Mouse (Mus musculus) adrenal gland, postnatal 25 days (tissue): ENCODE measurements around the gene Tmem53. TPM values are rescaled to one million over a fixed set of nuclear protein-coding genes. Genes with fewer than 3 reads are reported as not detected.

Experiments
- DNase-seq: peaks from one replicate; pipeline ENCODE4 v3.0.0; 2021; ENCODE audit warnings: mixed read lengths
- total RNA-seq: library from RNA; stranded (reverse); gene quantifications from 2 replicates; pipeline ENCODE4 v1.2.3, GENCODE M21; 2021

Gene Tmem53
- total RNA-seq, 1 experiment from 2014 or later: 94.3 TPM

- DNase-seq: no peak
These were observed 29.5 kb downstream of the Tmem53 start for GRCm38 (mm10) chr4:117281090-117281845.

DNA sequence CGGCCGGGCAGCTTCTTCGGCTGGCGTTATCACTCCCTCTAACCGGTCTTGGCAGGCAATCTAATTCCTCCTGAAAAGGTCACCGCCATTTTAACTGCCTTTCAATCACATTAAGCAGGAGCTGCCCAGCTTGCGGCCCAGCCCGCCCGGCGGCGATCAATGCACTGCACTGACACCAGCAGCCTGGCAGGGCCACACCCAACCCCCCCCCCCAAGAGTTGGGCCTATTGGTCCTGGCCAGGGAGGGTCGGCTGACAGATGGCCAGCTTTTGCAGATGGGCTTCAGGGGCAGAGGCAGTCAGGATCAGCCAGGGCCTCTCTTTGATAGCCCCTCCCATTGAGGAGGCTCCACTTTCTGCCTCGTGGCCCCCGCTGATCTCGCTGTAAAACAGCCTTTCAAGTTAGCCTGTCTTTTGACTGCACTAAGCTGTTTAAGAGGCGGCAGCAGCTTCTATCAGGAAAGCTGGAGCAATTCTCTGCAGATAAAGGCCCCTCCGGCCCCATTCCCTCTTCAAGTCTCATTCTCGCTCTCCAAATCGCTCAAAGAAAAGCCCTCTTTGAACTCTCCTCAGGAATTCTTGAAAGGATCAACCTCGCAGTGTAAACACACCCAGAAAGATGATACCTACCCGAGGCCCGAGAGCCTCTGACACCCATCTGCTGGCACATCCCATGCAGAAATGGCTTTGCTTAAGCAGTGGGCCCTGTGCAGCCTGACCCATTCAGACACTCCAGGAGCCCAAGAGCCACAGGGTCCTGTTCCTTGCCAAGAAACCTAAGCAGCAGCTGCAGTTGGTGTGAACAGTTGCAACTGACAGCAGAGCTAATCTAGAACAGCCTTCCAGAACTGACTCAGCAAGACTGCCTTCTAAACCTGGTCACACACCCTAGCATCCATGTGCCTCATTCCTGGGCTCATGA is 31.8 kb downstream of the Tmem53 start:
- DNase-seq: no peak

GRCm38 (mm10) chr4:117284363-117284762 is 32.6 kb downstream of the Tmem53 start:
- DNase-seq: no peak

GRCm38 (mm10) chr4:117288277-117288926 is 36.7 kb downstream of the Tmem53 start:
- DNase-seq: no peak

DNA sequence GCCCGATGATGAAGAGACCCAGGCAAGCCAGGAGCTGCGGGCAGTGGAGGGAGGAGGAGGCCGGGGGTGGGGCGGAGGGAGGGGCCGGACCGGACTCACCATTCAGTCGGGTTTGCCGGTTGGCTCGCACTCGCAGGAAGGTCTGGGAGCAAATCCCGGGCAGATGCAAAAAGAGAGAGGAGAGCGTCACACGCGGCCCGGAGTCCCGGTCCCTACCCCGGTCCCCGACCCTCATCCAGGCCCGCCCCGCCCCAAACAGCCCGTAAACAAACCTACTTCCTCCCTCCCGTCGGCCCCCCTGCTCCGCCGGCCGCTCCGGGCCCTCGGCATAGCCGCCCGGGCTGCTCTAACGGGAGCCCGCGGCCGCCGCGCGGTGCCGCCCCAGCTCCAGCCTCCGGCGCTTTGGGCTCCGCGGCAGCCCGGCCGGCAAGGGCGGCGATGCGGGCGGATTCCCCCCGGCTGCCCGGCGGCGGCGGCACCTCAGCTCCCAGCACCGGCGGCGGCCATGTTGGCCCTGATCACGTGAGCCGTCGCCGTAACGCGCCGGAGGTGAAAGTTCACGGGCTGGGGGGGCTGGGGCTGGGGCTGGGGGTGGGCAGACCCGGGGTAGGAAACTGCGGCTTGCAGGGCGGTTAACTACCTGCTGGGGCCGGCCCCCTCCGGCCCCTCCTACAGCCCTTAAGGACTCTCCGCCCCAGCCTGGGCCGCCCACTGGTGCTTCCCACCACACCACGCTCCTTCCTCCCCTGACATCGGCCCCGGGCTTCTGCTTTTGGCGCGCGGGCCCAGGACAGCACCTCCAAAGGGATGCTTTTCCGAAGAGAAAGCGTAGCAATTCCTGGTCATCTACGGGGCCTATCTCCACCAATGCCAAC is 37.4 kb downstream of the Tmem53 start:
- DNase-seq: peak; percentile 82

GRCm38 (mm10) chr4:117291696-117292095 is 39.9 kb downstream of the Tmem53 start:
- no peak for DNase-seq

- DNase-seq: no peak
These were observed 45.3 kb downstream of the Tmem53 start for GRCm38 (mm10) chr4:117296849-117297593.

DNA sequence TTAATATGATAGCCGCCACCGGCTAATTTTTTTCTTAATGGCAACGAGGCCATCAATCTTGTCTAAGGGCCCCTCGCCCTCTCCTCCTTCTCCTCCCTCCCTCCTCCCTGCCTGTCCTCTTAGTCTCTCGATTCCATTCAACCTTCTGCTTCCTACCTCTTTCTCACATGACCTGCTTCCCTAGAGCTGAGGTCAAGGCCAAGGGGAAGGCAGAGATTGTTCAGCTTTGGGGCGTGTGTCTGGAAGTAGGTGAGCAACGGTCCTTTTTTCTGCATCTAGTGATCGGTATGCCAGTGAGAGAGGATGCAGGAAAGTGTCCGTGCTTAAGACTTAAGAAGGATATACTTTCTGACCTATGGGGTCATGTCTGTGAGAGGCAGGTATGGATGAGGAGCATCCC is 46.1 kb downstream of the Tmem53 start:
- DNase-seq: no peak

DNA sequence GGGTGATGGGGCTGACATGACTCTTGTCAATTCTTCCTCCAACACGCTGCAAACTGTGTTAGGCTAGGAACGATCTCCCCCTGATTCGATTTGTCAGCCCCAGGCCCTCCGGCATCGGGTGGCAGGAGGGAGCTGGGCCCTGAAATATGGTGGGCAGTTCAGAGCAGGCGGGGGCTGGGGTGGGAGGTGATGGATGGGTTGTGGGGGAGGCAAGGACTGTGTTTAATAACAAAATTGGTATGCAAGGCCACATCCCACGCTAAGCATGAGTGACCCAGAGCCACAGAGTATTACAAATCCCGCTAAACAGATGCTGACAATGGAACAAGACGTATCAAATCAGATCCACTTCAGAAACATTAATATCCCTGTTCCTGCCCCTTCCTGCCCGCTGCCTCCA is 48.2 kb downstream of the Tmem53 start:
- no peak for DNase-seq

GRCm38 (mm10) chr4:117302027-117302806 is 50.5 kb downstream of the Tmem53 start:
- DNase-seq: no peak

- DNase-seq: no peak
These were observed 52.0 kb downstream of the Tmem53 start for GRCm38 (mm10) chr4:117303581-117304238.

- DNase-seq: peak; percentile 42
These were observed 52.7 kb downstream of the Tmem53 start for GRCm38 (mm10) chr4:117304239-117305025.

DNA sequence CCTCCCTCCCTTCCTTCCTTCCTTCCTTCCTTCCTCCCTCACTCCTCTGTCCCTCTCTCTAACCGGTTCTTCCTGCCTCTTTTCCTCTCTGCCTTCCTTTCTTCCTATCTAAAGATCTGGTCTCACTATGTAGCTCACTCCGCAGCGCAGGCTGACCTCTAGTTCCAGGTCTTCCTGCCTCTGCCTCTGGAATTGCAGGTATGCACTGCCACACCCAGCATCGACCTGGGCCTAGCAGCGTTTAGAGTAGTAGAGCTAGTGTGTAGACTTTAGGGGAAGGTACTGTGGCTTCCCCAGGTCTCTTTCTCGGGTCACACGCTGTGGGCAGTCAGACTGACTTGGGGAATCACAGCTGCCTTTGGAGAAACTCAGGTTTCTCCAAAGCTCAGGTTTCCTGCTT is 53.7 kb downstream of the Tmem53 start:
- no peak for DNase-seq

DNA sequence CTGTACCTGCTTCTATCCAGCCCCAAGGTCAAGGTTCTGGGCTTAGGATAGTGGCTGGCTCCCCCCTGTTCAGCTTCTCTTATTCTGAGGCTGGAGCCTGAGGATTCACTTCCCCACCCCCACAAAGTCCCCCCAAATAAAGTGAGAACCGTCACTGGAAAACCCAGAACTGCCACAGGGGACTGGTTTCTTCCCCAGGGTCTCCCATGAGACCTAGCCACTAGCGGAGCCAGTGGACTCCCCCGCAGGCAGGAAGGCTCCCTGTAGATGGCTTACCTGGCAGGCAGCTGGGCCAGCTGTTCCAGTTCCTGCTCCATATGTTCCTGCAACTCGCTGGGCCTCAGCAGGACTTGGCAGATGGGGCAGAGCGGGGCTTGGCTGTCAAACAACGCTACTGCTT is 55.5 kb downstream of the Tmem53 start:
- DNase-seq: no peak

DNA sequence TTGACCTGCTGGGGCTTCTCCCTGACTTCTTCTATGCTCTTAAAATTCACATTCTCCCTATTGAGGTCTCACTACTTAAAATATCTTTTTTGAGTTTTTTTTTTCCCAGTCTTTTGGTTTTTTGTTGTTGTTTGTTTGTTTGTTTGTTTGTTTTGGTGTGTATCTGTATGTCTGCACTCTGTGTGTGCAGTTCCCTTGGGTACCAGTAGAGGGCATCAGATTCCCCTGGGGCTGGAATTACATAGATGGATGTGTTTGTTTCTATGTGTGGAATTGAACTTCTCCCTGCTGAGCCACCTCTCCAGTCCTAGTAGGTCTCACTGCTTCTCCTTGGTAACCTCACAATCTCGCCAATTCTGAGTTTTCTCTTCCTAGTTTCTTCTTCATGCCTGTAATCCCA is 57.7 kb downstream of the Tmem53 start:
- no peak for DNase-seq

DNA sequence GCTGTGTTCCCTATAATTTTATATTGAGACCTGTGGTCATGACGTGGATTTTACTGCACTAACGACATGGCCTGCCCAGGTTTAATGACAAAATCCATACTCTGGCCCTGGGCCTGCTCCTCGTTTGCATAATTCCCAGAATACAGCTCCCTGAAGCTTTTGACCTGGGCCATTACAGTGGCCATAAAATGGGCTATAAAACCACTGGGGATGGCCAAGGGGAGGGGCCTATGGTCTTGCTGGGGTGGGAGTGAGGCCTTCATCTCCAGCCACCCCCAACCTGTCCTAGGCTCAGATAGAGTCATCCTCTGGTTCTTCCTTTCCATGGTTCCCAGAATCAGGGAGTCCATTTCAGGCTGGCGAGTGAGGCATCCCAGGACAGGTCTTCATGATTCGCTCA is 60.1 kb downstream of the Tmem53 start:
- DNase-seq: no peak

- no peak for DNase-seq
These were observed 60.8 kb downstream of the Tmem53 start for GRCm38 (mm10) chr4:117312416-117313084.

- no peak for DNase-seq
These were observed 61.3 kb downstream of the Tmem53 start for GRCm38 (mm10) chr4:117313085-117313424.
